Mouse (Mus musculus): ENCODE measurements around the gene Cnr2.

DNA sequence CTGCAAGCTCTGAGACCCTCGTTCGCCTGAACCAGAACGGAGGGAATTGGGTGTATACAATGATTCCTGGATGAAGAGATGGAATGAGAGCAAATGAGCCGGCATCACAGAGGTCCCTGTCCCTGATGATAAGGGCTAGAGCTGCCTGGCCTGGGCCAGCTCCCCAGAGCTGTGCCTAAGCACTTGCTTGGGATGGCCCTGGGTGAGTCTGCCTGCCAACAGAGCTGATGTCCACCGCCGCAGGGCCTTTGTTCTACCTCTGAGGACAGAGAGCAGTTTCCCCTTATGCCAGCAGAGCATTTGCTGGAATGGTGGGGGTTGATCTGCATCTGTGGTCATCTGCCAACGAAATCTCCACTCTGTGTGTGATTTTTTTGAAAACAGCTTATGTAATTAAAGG, 67.0 kb downstream of the Cnr2 start:
- TF ChIP-seq CTCF (IDR thresholded peaks at IDR 0.05; ENCODE audit: control insufficient read depth, insufficient read depth, insufficient replicate concordance, low read depth, low read length) (no peak), POLR2A (IDR thresholded peaks at IDR 0.05; ENCODE audit: control insufficient read depth, low read depth, low read length) (no peak)
